Mouse (Mus musculus): ENCODE data around the gene Riok1. TPM values are rescaled to one million over a fixed set of nuclear protein-coding genes. Genes with fewer than 3 reads are reported as not detected.

Gene Riok1
- polyA plus RNA-seq, 1 experiment from 2014 or later = 52.2 TPM

DNA sequence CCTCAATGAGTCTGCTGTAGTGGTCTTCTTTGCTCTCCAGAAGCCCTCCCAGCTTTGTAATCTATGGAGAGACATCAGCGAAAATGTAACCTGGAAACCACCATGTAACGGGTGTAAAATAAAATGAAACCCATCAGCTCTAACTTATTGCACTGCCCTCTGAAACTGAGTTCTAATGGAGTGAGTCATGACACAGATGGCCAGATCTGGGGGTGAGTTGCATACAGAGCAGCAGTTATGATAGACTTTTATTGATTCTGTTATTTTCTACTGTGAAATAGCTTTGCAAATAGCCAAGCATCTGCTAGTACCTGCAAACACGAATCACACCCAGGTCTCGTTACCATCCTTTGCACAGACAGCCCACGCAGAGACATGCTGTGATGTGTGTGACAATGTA lies 24.4 kb upstream of the Riok1 start:
- no peaks in the 10 kb centered on the region for H3K4me1 ChIP-seq
- H3K9ac ChIP-seq = no peak overlapping the region
- H3K4me2 ChIP-seq (replicated peaks) = no peak overlapping the region
- no peaks in the 10 kb centered on the region for H3K36me3 ChIP-seq
- ATAC-seq (ENCODE audit: insufficient number of reproducible peaks, low FRiP score, low TSS enrichment, low read depth) = no peak
- no peak overlapping the region for H3K4me3 ChIP-seq (replicated peaks)
- H3K9me3 ChIP-seq (replicated peaks) = no peaks in the 10 kb centered on the region
- no peak overlapping the region for H3K27ac ChIP-seq (replicated peaks)
- no peaks in the 10 kb centered on the region for H3K27me3 ChIP-seq
- 78% methylated on average over 5 of the region's 5 CpGs for WGBS

DNA sequence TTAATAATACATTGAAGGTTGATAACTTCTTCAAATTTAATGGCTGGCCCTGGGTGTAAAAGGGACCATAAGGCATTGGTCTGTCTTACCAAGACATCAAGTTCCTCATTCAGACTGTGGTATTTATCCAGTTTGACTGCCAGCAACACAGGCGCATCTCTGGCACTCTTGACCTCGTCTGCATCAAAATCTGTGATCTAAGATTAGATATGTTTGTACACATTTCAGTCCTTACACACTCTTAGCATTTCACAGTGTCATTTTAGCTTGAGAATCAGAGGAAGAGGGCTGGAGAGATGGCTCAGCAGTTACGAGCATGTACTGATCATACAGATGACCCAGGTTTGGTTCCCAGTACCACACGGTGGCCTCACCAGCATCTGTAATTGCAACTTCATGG lies 21.2 kb upstream of the Riok1 start:
- WGBS = 90% methylated on average over 4 of the region's 4 CpGs
- Histone ChIP-seq H3K9me3 (replicated peaks) (no peaks in the 10 kb centered on the region), H3K4me3 (replicated peaks) (no peak overlapping the region), H3K4me1 (no peaks in the 10 kb centered on the region), H3K36me3 (no peaks in the 10 kb centered on the region), H3K27me3 (no peaks in the 10 kb centered on the region), H3K27ac (replicated peaks) (no peak overlapping the region), H3K9ac (no peak overlapping the region), H3K4me2 (replicated peaks) (no peak overlapping the region)
- no peak for ATAC-seq (ENCODE audit: insufficient number of reproducible peaks, low FRiP score, low TSS enrichment, low read depth)

DNA sequence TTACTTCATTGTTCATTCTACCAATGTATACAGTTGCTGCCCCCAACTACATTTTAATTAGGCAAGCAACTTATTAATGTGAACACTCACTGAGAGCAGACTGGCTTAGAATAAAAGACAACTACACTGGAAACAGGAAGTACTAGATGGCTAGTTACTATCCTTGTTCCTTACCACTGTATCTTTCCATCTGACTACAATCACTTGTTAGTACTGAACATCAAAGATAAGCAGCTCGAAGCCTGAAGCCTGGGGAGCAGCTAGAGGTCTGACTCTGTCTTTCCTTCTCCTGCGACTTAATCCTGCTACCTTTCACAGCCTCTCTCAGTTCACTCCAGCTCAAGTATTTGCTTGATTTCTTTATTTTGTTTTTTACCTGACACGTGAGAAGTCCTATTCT lies 18.0 kb upstream of the Riok1 start:
- ATAC-seq (ENCODE audit: insufficient number of reproducible peaks, low FRiP score, low TSS enrichment, low read depth) = no peak
- Histone ChIP-seq H3K27ac (replicated peaks) (no peak overlapping the region), H3K36me3 (no peaks in the 10 kb centered on the region), H3K4me3 (replicated peaks) (no peak overlapping the region), H3K9ac (no peak overlapping the region), H3K4me2 (replicated peaks) (no peak overlapping the region), H3K9me3 (replicated peaks) (no peaks in the 10 kb centered on the region), H3K4me1 (no peaks in the 10 kb centered on the region), H3K27me3 (no peaks in the 10 kb centered on the region)
- WGBS = 69% methylated on average over 3 of the region's 3 CpGs

GRCm38 (mm10) chr13:38025874-38026273 lies 10.9 kb upstream of the Riok1 start:
- 40% methylated on average over 4 of the region's 4 CpGs for WGBS
- Histone ChIP-seq H3K27ac (replicated peaks) (no peak overlapping the region), H3K36me3 (no peaks in the 10 kb centered on the region), H3K4me1 (no peaks in the 10 kb centered on the region), H3K9me3 (replicated peaks) (no peaks in the 10 kb centered on the region), H3K4me3 (replicated peaks) (no peak overlapping the region), H3K9ac (no peak overlapping the region), H3K4me2 (replicated peaks) (no peak overlapping the region), H3K27me3 (no peaks in the 10 kb centered on the region)
- no peak for ATAC-seq (ENCODE audit: insufficient number of reproducible peaks, low FRiP score, low TSS enrichment, low read depth)

- no peak overlapping the region for H3K4me3 ChIP-seq (replicated peaks)
- 57% methylated on average over 6 of the region's 6 CpGs for WGBS
- no peaks in the 10 kb centered on the region for H3K36me3 ChIP-seq
- no peaks in the 10 kb centered on the region for H3K4me1 ChIP-seq
- H3K9ac ChIP-seq = no peak overlapping the region
- H3K9me3 ChIP-seq (replicated peaks) = no peaks in the 10 kb centered on the region
- no peak for ATAC-seq (ENCODE audit: insufficient number of reproducible peaks, low FRiP score, low TSS enrichment, low read depth)
- H3K27me3 ChIP-seq = no peaks in the 10 kb centered on the region
- no peak overlapping the region for H3K27ac ChIP-seq (replicated peaks)
- H3K4me2 ChIP-seq (replicated peaks) = no peak overlapping the region
These were observed 9.1 kb upstream of the Riok1 start for GRCm38 (mm10) chr13:38027618-38028248.

- no peak overlapping the region for H3K9ac ChIP-seq
- H3K4me1 ChIP-seq = no peaks in the 10 kb centered on the region
- whole genome bisulfite sequencing = 86% methylated on average over 4 of the region's 4 CpGs
These were observed 8.4 kb upstream of the Riok1 start for GRCm38 (mm10) chr13:38028407-38028806.

GRCm38 (mm10) chr13:38037044-38037687 lies 371 bp downstream of the Riok1 start, which contains the start of gene Cage1:
Gene Cage1 (minus strand): TSS chr13:38037069.
- Histone ChIP-seq H3K4me3 (replicated peaks) (peak within 1 kb of the TSS; percentile 84), H3K27me3 (no peaks in the 10 kb centered on the region), H3K27ac (replicated peaks) (peak within 1 kb of the TSS; percentile 83), H3K4me1 (peaks cover 17% of the 10 kb centered on the region), H3K9me3 (replicated peaks) (no peaks in the 10 kb centered on the region), H3K4me2 (replicated peaks) (peak within 1 kb of the TSS; percentile 87), H3K9ac (peak within 1 kb of the TSS; percentile 80), H3K36me3 (peaks cover 22% of the 10 kb centered on the region)
- peak; percentile 92 for ATAC-seq (ENCODE audit: insufficient number of reproducible peaks, low FRiP score, low TSS enrichment, low read depth)
- under 1% methylated on average over 47 of the region's 47 CpGs for WGBS

More at GRCm38 (mm10) chr13:38028407-38028806, 8.4 kb upstream of the Riok1 start:
- no peak overlapping the region for H3K4me3 ChIP-seq (replicated peaks)
- H3K9me3 ChIP-seq (replicated peaks) = no peaks in the 10 kb centered on the region
- no peak overlapping the region for H3K27ac ChIP-seq (replicated peaks)
- no peaks in the 10 kb centered on the region for H3K36me3 ChIP-seq
- no peaks in the 10 kb centered on the region for H3K27me3 ChIP-seq
- ATAC-seq (ENCODE audit: insufficient number of reproducible peaks, low FRiP score, low TSS enrichment, low read depth) = no peak
- H3K4me2 ChIP-seq (replicated peaks) = no peak overlapping the region

DNA sequence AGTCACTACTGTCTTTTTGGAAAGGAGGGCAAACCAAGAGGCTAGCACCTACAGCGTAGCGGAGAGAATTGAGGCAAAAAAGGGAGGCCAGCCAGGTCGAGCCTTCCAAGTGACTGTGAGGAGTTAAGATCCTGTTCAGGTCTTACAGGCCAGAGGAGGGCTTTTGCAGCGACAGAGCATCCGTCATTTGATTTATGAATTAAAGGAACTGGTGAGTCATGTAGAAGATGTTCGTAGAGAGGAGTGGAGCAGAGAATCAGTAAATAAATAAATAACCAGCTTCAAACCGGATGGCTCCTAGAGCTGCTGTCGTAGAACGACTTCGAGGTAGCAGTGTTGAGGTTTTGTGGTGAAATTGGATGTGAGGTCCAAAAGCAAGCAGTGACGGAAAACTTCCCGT lies 1.0 kb downstream of the Riok1 start:
- Histone ChIP-seq H3K27ac (replicated peaks) (no peak overlapping the region), H3K36me3 (peaks cover 27% of the 10 kb centered on the region), H3K4me1 (peaks cover 17% of the 10 kb centered on the region), H3K9ac (peak overlapping the region; percentile 80), H3K9me3 (replicated peaks) (no peaks in the 10 kb centered on the region), H3K4me2 (replicated peaks) (peak overlapping the region; percentile 87), H3K27me3 (no peaks in the 10 kb centered on the region), H3K4me3 (replicated peaks) (peak overlapping the region; percentile 84)
- WGBS = 41% methylated on average over 12 of the region's 12 CpGs
- ATAC-seq (ENCODE audit: insufficient number of reproducible peaks, low FRiP score, low TSS enrichment, low read depth) = no peak

DNA sequence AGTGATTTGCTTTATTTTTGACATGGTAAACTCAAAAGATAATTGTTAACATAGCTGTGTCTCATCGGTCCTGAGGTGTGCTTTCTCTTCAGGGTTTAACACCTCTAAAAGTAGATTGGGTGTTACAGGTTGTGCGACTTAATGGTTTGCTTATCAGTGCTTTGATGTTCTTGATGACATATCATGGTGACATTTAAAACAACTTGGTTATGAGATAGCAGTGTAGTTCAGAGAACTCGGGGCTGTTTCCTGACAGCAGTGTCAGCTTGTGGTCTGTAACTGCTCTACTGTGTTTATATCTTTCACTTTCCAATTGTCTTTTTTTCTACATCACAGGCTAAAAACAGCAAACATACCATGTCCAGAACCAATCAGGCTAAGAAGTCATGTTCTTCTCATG lies 13.1 kb downstream of the Riok1 start:
- peaks cover 96% of the 10 kb centered on the region for H3K36me3 ChIP-seq
- no peak for ATAC-seq (ENCODE audit: insufficient number of reproducible peaks, low FRiP score, low TSS enrichment, low read depth)
- H3K4me2 ChIP-seq (replicated peaks) = no peak overlapping the region
- H3K4me1 ChIP-seq = no peaks in the 10 kb centered on the region
- no peak overlapping the region for H3K9ac ChIP-seq
- H3K27ac ChIP-seq (replicated peaks) = no peak overlapping the region
- no peaks in the 10 kb centered on the region for H3K27me3 ChIP-seq
- no peaks in the 10 kb centered on the region for H3K9me3 ChIP-seq (replicated peaks)
- no peak overlapping the region for H3K4me3 ChIP-seq (replicated peaks)
- WGBS = 96% methylated on average over 3 of the region's 3 CpGs

- WGBS = 92% methylated on average over 11 of the region's 11 CpGs
- no peak for ATAC-seq (ENCODE audit: insufficient number of reproducible peaks, low FRiP score, low TSS enrichment, low read depth)
- peaks cover 49% of the 10 kb centered on the region for H3K36me3 ChIP-seq
These were observed 25.9 kb downstream of the Riok1 start for GRCm38 (mm10) chr13:38062678-38063077.

DNA sequence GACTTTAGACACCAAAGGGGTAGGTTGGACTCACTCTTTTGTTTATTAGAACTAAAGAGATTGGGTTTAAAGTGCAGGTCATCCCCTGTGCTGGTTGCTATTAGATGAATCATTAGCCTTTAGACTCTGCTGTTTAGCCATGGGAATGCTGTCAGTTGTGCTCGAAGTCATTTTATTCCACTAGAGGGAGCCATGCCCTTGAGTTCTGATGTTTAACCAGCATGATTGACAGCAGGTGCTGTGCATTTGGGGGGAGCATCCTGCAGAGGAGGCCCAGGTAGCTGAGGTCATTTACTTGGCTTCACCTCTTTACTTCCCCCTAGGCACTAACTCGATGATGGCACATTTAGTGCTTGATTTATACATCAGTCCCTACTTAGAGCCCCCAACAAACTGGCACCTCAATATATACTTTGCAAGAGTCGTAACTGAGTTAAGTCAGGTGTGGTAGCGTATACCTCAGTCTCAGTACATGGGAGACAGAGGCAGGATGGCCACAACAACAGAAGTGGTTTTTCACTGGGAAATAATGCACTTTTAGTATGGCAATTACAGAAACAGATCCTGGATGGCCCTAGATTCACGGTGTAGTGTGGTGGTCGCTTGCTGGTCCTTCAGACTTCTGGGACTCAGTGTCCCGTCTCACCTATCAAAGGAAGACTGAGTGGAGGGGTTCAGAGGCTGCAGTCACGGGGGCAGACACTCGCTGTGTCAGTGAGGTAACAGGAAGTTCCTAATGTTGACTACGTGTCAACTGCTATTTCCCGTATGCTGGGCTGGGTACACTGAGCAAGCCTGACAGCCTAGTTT lies 28.3 kb downstream of the Riok1 start:
- 67% methylated on average over 11 of the region's 11 CpGs for WGBS
- no peak overlapping the region for H3K9ac ChIP-seq
- no peaks in the 10 kb centered on the region for H3K27me3 ChIP-seq
- no peaks in the 10 kb centered on the region for H3K9me3 ChIP-seq (replicated peaks)
- H3K36me3 ChIP-seq = peaks cover 30% of the 10 kb centered on the region
- ATAC-seq (ENCODE audit: insufficient number of reproducible peaks, low FRiP score, low TSS enrichment, low read depth) = no peak
- no peak overlapping the region for H3K27ac ChIP-seq (replicated peaks)
- no peak overlapping the region for H3K4me2 ChIP-seq (replicated peaks)
- no peak overlapping the region for H3K4me3 ChIP-seq (replicated peaks)
- H3K4me1 ChIP-seq = no peaks in the 10 kb centered on the region

More at GRCm38 (mm10) chr13:38062678-38063077, 25.9 kb downstream of the Riok1 start:
- H3K4me1 ChIP-seq = no peaks in the 10 kb centered on the region
- H3K4me3 ChIP-seq (replicated peaks) = no peak overlapping the region
- no peak overlapping the region for H3K9ac ChIP-seq
- H3K9me3 ChIP-seq (replicated peaks) = no peaks in the 10 kb centered on the region
- H3K4me2 ChIP-seq (replicated peaks) = no peak overlapping the region
- H3K27me3 ChIP-seq = no peaks in the 10 kb centered on the region
- H3K27ac ChIP-seq (replicated peaks) = no peak overlapping the region
